Mouse (Mus musculus) hindbrain, embryonic 10.5 days (tissue): ENCODE results near the gene Cers6. TPM values are rescaled to one million over a fixed set of nuclear protein-coding genes. Genes with fewer than 3 reads are reported as not detected.

Experiments used
- DNase-seq: peaks from one replicate; pipeline ENCODE4 v3.0.0-alpha.2; 2017; ENCODE audit warnings: low spot score
- H3K27ac ChIP-seq: fragments of 300-500 bp; sonication (generic); 2 replicates; pipeline ENCODE4 v1.5.1; 2016; ENCODE audit warnings: mild to moderate bottlenecking, moderate library complexity
- H3K27me3 ChIP-seq: fragments of 300-500 bp; sonication (generic); 2 replicates; pipeline ENCODE4 v1.6.1; 2016; ENCODE audit warnings: mild to moderate bottlenecking; ENCODE audit not compliant: poor library complexity, insufficient read depth, severe bottlenecking
- H3K36me3 ChIP-seq: fragments of 300-500 bp; sonication (generic); 2 replicates; pipeline ENCODE4 v1.6.1; 2016; ENCODE audit warnings: mild to moderate bottlenecking, moderate library complexity
- H3K4me1 ChIP-seq: fragments of 300-500 bp; sonication (generic); replicated peaks from 2 replicates; pipeline ENCODE4 v1.6.1; 2016; ENCODE audit warnings: mild to moderate bottlenecking
- H3K4me3 ChIP-seq: fragments of 300-500 bp; sonication (generic); 2 replicates; pipeline ENCODE4 v1.5.1; 2016; ENCODE audit warnings: mild to moderate bottlenecking, moderate library complexity
- H3K9me3 ChIP-seq: fragments of 300-500 bp; sonication (generic); 2 replicates; pipeline ENCODE4 v1.6.1; 2016; ENCODE audit warnings: mild to moderate bottlenecking, moderate library complexity
- WGBS: fragments of 180-500 bp; shearing (Covaris S2); methylation state at CpG from one replicate; pipeline ENCODE4 v1.1.7; 2016; 5-methylcytosine and 5-hydroxymethylcytosine counted together
- polyA plus RNA-seq: library from polyadenylated mRNA; unstranded; fragments of >200 nt; fragmentation: Nextera tagmentation; extraction: Ambion mirVana; gene quantifications from 2 replicates; pipeline ENCODE4 v1.2.1, GENCODE M21; 2016

Gene Cers6
- polyA plus RNA-seq, 1 experiment from 2014 or later, result 36.8 TPM

- Histone ChIP-seq H3K9me3 (no peaks in the 10 kb centered on the region), H3K27me3 (no peaks in the 10 kb centered on the region), H3K27ac (no peak overlapping the region), H3K4me1 (peaks cover 6% of the 10 kb centered on the region), H3K4me3 (no peak overlapping the region), H3K36me3 (no peaks in the 10 kb centered on the region)
- DNase-seq, result no peak
- 82% methylated on average over 4 of the region's 4 CpGs for WGBS
Measured at GRCm38 (mm10) chr2:69053210-69053858, 192.1 kb downstream of the Cers6 start.

GRCm38 (mm10) chr2:69054279-69054678 lies 193.0 kb downstream of the Cers6 start:
- no peaks in the 10 kb centered on the region for H3K27me3 ChIP-seq
- WGBS, result 90% methylated on average over 4 of the region's 4 CpGs
- H3K4me3 ChIP-seq, result no peak overlapping the region
- H3K4me1 ChIP-seq, result peaks cover 3% of the 10 kb centered on the region
- H3K27ac ChIP-seq, result no peak overlapping the region
- DNase-seq, result no peak
- no peaks in the 10 kb centered on the region for H3K9me3 ChIP-seq
- no peaks in the 10 kb centered on the region for H3K36me3 ChIP-seq

- H3K4me3 ChIP-seq, result no peak overlapping the region
- no peak for DNase-seq
- H3K9me3 ChIP-seq, result no peaks in the 10 kb centered on the region
- 93% methylated on average over 6 of the region's 6 CpGs for WGBS
- no peaks in the 10 kb centered on the region for H3K4me1 ChIP-seq
- H3K27ac ChIP-seq, result no peak overlapping the region
- H3K36me3 ChIP-seq, result no peaks in the 10 kb centered on the region
- no peaks in the 10 kb centered on the region for H3K27me3 ChIP-seq
Measured at GRCm38 (mm10) chr2:69055174-69055573, 193.9 kb downstream of the Cers6 start.

DNA sequence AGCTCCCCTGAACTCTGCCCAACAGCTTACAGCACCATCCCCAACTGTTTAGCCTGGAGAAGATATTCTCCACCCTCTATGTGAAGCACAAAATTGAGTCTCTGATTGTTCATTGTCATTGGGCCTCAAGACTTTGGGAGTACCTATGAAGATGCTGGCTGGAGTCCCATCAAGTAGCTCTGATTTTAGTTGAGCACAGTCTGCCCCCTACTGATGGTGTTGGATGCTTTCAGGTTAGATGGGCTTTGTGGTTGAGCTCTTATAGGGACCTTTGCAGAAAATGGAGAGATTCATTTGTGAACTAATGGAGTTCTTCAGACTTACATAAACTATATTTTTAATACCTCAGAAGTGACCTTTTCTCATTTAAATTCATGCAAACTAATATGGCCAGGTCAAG lies 200.1 kb downstream of the Cers6 start:
- H3K36me3 ChIP-seq, result 0 out of 2 replicates have a peak, but pooled peaks cover 4% of the 10 kb centered on the region
- no peak for DNase-seq
- no peaks in the 10 kb centered on the region for H3K27me3 ChIP-seq
- 0 out of 2 replicates have a peak, but pooled peaks cover 3% of the 10 kb centered on the region for H3K9me3 ChIP-seq
- no peak overlapping the region for H3K27ac ChIP-seq
- no peaks in the 10 kb centered on the region for H3K4me1 ChIP-seq
- no peak overlapping the region for H3K4me3 ChIP-seq

DNA sequence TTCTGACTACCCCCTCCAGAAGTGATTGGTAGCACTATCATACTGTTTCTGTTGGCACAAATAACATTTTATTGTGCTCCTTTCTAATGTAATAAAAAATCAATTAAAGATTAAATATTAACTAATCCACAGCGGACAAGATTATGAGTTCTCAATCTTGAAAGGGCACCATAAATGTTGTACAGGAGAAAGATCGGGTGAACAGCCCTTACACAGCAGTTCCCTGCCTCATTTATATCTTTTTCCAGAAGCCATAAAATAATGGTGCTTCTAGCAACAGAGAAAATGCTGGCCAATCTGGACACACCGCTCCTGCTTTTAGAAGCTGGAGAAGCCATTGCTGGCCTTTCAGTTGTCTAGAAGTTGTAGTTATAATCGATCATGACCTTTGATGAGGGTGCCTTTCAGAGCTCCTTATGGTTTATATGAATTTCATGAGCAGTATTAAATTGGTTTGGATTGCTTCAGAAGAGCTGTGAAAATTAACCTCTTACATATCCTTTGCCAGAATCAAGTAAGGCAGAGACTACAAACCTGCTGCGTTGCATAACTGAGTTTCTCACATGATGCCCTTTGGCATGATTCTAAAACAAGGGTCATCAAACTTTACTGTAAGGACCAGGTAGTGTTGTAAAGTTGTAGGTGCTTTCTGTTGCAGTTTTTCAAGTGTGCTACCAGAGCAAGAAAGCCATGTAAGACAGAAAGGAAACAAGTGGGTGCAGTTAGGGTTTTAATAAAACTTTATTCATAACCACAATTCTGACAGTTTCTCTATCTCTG lies 200.9 kb downstream of the Cers6 start:
- no peak for DNase-seq
- Histone ChIP-seq H3K27me3 (no peaks in the 10 kb centered on the region), H3K4me3 (no peak overlapping the region), H3K9me3 (0 out of 2 replicates have a peak, but pooled peaks cover 3% of the 10 kb centered on the region), H3K4me1 (no peaks in the 10 kb centered on the region), H3K27ac (no peak overlapping the region), H3K36me3 (0 out of 2 replicates have a peak, but pooled peaks cover 5% of the 10 kb centered on the region)
- 92% methylated on average over 5 of the region's 5 CpGs for WGBS

- no peaks in the 10 kb centered on the region for H3K4me1 ChIP-seq
- H3K36me3 ChIP-seq, result 0 out of 2 replicates have a peak, but pooled peaks cover 5% of the 10 kb centered on the region
- no peaks in the 10 kb centered on the region for H3K27me3 ChIP-seq
- 89% methylated on average over 6 of the region's 6 CpGs for WGBS
- no peak overlapping the region for H3K27ac ChIP-seq
- H3K9me3 ChIP-seq, result 0 out of 2 replicates have a peak, but pooled peaks cover 3% of the 10 kb centered on the region
- DNase-seq, result no peak
- H3K4me3 ChIP-seq, result no peak overlapping the region
Measured at GRCm38 (mm10) chr2:69064759-69065158, 203.5 kb downstream of the Cers6 start.

GRCm38 (mm10) chr2:69071440-69072235 lies 210.4 kb downstream of the Cers6 start:
- H3K9me3 ChIP-seq, result no peaks in the 10 kb centered on the region
- no peaks in the 10 kb centered on the region for H3K4me1 ChIP-seq
- no peaks in the 10 kb centered on the region for H3K27me3 ChIP-seq
- H3K36me3 ChIP-seq, result no peaks in the 10 kb centered on the region
- no peak overlapping the region for H3K27ac ChIP-seq
- WGBS, result 77% methylated on average over 7 of the region's 7 CpGs
- H3K4me3 ChIP-seq, result no peak overlapping the region
- no peak for DNase-seq

GRCm38 (mm10) chr2:69077189-69077588 lies 215.9 kb downstream of the Cers6 start:
- no peak for DNase-seq
- no peaks in the 10 kb centered on the region for H3K27me3 ChIP-seq
- no peak overlapping the region for H3K4me3 ChIP-seq
- H3K4me1 ChIP-seq, result no peaks in the 10 kb centered on the region
- H3K27ac ChIP-seq, result no peak overlapping the region
- 86% methylated on average over 3 of the region's 3 CpGs for WGBS
- no peaks in the 10 kb centered on the region for H3K9me3 ChIP-seq
- no peaks in the 10 kb centered on the region for H3K36me3 ChIP-seq

DNA sequence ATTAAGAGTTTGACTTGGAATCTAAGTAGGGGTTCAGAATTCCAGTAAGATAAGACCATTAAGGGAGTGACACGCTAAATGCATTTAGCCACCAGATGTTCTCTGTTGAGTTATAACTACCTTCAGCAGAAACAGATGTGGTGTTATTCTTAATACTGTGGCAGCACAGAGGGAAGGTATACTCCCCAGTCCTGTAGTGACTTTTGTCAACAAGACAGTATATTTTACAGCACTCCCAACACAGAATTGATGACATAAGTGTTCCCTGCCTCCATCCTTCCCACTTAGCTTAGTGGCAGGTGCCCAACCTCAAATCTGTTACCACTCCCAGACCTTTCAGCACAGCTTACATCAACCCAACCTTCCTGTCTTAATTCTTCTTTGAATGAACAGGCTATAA lies 219.5 kb downstream of the Cers6 start:
- Histone ChIP-seq H3K27ac (no peak overlapping the region), H3K36me3 (no peaks in the 10 kb centered on the region), H3K4me1 (peaks cover 6% of the 10 kb centered on the region; the same call in 1 of the 2 replicates), H3K9me3 (no peaks in the 10 kb centered on the region), H3K4me3 (no peak overlapping the region), H3K27me3 (no peaks in the 10 kb centered on the region)
- no peak for DNase-seq
- WGBS, result 90% methylated on average over 1 of the region's 1 CpGs

DNA sequence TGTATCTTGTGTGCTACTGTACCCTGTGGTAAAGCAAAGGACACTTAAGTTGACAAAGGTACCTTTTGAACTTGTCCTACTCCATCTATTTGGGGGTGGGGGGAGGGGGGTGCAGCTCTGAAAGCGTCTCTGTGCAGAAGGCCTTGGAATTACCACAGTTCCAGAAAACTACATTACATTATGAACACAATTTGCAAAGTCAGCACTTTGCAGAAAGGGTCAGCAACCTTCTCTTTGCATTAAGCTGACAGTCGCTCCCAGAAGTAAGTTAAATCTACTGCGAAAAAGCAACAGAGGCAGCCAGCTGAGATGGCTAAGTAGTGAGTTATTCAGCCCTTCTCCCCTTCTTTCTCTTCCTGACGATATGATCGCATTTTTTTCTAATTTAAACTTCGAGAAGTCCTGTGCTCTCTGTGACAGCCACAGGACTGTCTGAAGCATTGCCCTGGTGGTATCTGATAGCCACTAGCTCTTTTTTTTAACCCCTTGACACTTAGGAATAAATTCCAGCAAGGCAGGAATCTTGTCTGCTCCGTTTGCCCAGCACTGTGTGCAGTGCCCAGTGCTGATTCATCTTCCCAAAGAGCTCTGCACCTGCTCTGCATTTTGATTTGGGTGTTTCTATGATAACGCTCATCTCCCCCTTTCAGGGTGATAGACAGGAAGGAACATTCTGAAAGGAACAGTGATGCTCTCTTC lies 221.4 kb downstream of the Cers6 start:
- H3K27me3 ChIP-seq, result no peaks in the 10 kb centered on the region
- H3K36me3 ChIP-seq, result no peaks in the 10 kb centered on the region
- DNase-seq, result no peak
- no peak overlapping the region for H3K27ac ChIP-seq
- peaks cover 20% of the 10 kb centered on the region for H3K4me1 ChIP-seq
- 74% methylated on average over 8 of the region's 8 CpGs for WGBS
- H3K9me3 ChIP-seq, result no peaks in the 10 kb centered on the region
- no peak overlapping the region for H3K4me3 ChIP-seq

DNA sequence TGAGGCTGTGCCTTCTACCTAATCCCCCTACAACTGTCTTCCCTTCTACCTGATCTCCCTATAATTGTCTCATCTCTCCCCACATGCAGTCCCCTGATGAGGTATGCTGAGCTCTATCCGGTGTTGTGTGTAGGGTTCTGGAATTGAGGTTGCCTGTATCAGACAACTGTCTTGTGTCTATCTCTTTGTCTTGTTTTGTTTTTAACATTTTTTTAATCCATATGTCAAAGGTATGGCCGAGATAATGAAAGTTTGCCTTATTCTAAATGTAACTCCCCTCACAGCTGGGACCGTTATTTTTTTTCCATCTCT lies 221.9 kb downstream of the Cers6 start:
- H3K4me3 ChIP-seq, result no peak overlapping the region
- H3K4me1 ChIP-seq, result peaks cover 22% of the 10 kb centered on the region
- WGBS, result 92% methylated on average over 3 of the region's 3 CpGs
- H3K27me3 ChIP-seq, result no peaks in the 10 kb centered on the region
- no peak for DNase-seq
- H3K36me3 ChIP-seq, result no peaks in the 10 kb centered on the region
- no peak overlapping the region for H3K27ac ChIP-seq
- no peaks in the 10 kb centered on the region for H3K9me3 ChIP-seq

DNA sequence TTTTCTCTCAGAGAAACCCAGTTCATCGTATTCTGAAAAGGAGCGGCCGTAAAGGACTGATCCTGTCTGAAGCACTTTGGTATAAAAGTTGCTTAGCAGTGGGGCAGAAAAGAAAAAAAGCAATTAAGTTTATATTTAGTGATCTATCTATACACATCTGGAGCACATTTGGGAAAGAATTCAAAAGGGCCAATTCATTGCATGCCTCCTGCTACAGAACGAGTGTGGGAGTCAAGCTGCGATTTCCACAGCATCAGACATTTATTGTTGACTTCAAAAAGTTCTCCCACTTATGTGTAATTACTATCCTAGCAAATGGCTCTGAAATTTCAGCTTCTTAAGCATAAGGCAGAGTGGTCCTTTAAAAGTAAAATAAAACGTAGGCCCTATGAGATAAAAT lies 223.2 kb downstream of the Cers6 start:
- DNase-seq, result no peak
- Histone ChIP-seq H3K36me3 (no peaks in the 10 kb centered on the region), H3K4me3 (no peak overlapping the region), H3K27ac (no peak overlapping the region), H3K4me1 (peaks cover 22% of the 10 kb centered on the region), H3K9me3 (no peaks in the 10 kb centered on the region), H3K27me3 (no peaks in the 10 kb centered on the region)
- 89% methylated on average over 6 of the region's 6 CpGs for WGBS
